In the genomic region with DNA sequence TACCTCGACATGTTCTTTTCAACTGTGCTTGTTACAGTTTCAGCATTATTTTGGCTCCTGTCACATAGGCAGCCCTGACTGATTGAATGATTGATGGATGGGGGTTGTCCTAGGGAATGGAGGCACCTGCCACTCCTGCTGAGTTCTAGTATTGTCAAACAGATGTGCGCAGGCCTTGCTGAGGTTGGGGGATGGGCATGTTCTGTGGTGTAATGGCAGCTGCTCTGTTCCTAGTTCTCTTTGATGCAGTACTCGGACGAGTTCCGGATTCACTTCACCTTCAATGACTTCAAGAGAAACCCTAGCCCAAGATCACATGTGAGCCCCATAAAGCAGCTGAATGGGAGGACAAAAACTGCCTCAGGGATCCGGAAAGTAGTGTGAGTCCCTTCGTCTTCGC, we compare ENCODE assay signal across 30 mouse cellular contexts. TPM values are rescaled to one million over a fixed set of nuclear protein-coding genes. Genes with fewer than 3 reads are reported as not detected.
DNase-seq lines count a peak whose midpoint lies in the region; TF ChIP-seq lines count a peak whose summit lies in the region.
"Had no signal": no experiment of that assay in that cellular context is flagged by ENCODE, and none has a peak within 500 bp of the region (broad histone marks: within the 10 kb centered on the region; RNA-seq: fewer than 3 reads in every experiment).

No protein-coding gene starts in this region.

- in situ Hi-C loops in CH12.LX (cut with MboI; ENCODE audit: low pct_ligation_motif_present, low pct_unique_long_range_greater_than_20kb, low sequenced_read_pairs) = no loop called here

- H3K9me3 ChIP-seq in CH12.LX (replicated peaks; ENCODE audit: low read length) = no peaks in the 10 kb centered on the region
- H3K9me3 ChIP-seq: embryonic facial prominence, embryonic 10.5 days; heart, embryonic 13.5 days; hindbrain, embryonic 15.5 days; intestine, embryonic 15.5 days; limb, embryonic 12.5 days; lung, embryonic 15.5 days had no signal

- dilution Hi-C loops in CH12.LX (cut with MboI; ENCODE audit: extremely low pct_ligation_motif_present, extremely low pct_unique_long_range_greater_than_20kb, low sequenced_read_pairs) = no loop called here

- no peak overlapping the region for H3K9ac ChIP-seq in CH12.LX (ENCODE audit: insufficient read depth, low read depth)
- H3K9ac ChIP-seq: heart, embryonic 13.5 days; hindbrain, embryonic 15.5 days; intestine, embryonic 15.5 days; limb, embryonic 12.5 days; liver, embryonic 14.5 days; lung, embryonic 15.5 days had no signal

- no peaks in the 10 kb centered on the region for H3K36me3 ChIP-seq in CH12.LX (replicated peaks in 1 of 2; ENCODE audit: control insufficient read depth in 1 of 2, insufficient read depth in 1 of 2, low read length in 1 of 2)
- H3K36me3 ChIP-seq: embryonic facial prominence, embryonic 10.5 days; heart, embryonic 13.5 days; hindbrain, embryonic 15.5 days; intestine, embryonic 15.5 days; limb, embryonic 12.5 days; lung, embryonic 15.5 days had no signal

- TF ChIP-seq CTCF in CH12.LX (conservative IDR thresholded peaks at IDR 0.05 in 1 of 2, IDR thresholded peaks at IDR 0.05 in 1 of 2; ENCODE audit: low read depth in 2 of 2, low read length in 2 of 2) = no peak

- no peak overlapping the region for H3K27ac ChIP-seq in CH12.LX (ENCODE audit: insufficient read depth, low read depth)
- H3K27ac ChIP-seq: embryonic facial prominence, embryonic 10.5 days; heart, embryonic 13.5 days; hindbrain, embryonic 15.5 days; intestine, embryonic 15.5 days; left cerebral cortex, adult 2 months; limb, embryonic 12.5 days; liver, embryonic 14.5 days; lung, embryonic 15.5 days had no signal

- no peak for TF ChIP-seq EP300 in CH12.LX (IDR thresholded peaks at IDR 0.05; ENCODE audit: low read length)

- DNase-seq in CH12.LX (ENCODE audit: extremely low read depth) = no peak
- DNase-seq in ES-CJ7 (ENCODE audit: low read depth, low spot score) = peak; percentile 89
- DNase-seq in naive thymus-derived CD4-positive, alpha-beta T cell, adult 2 months (ENCODE audit: low read depth) = peak; percentile 73
- peak; percentile 77 for DNase-seq in thymus, postnatal 25 days
- DNase-seq in urinary bladder, postnatal 36 days (ENCODE audit: low spot score in 2 of 2) = no peak
- no peak for DNase-seq in testis, postnatal 10 days (ENCODE audit: low spot score)
- no peak for DNase-seq in ovary, postnatal 36 days (ENCODE audit: low spot score)
- DNase-seq: cerebellum, adult 18-20 months; heart, postnatal 4 days; kidney, adult 9 months; kidney, postnatal 4 days; layer of hippocampus, adult 9-11 months; lung, postnatal 4 days; right cerebral cortex, postnatal 14 days had no signal

- no peak for TF ChIP-seq POLR2A in CH12.LX (IDR thresholded peaks at IDR 0.05; ENCODE audit: low read depth, low read length)

- H3K27me3 ChIP-seq in CH12.LX (replicated peaks) = peaks cover 5% of the 10 kb centered on the region
- H3K27me3 ChIP-seq: hindbrain, embryonic 15.5 days; intestine, embryonic 15.5 days; limb, embryonic 12.5 days; lung, embryonic 15.5 days; Patski had no signal

- H3K4me2 ChIP-seq in CH12.LX (ENCODE audit: insufficient read depth, low read depth, poor library complexity, severe bottlenecking) = no peak overlapping the region
- H3K4me2 ChIP-seq: heart, embryonic 13.5 days; hindbrain, embryonic 15.5 days; intestine, embryonic 15.5 days; limb, embryonic 12.5 days; lung, embryonic 15.5 days; midbrain, embryonic 11.5 days had no signal

- H3K4me1 ChIP-seq in CH12.LX (ENCODE audit: control insufficient read depth in 1 of 2, insufficient read depth in 2 of 2) = peaks cover 0 to 5% of the 10 kb centered on the region in 2 experiments; a peak in 2 of 4 replicates
- H3K4me1 ChIP-seq: embryonic facial prominence, embryonic 10.5 days; heart, embryonic 13.5 days; hindbrain, embryonic 15.5 days; intestine, embryonic 15.5 days; limb, embryonic 12.5 days; lung, embryonic 15.5 days had no signal

- no peak for TF ChIP-seq RAD21 in CH12.LX (IDR thresholded peaks at IDR 0.05; ENCODE audit: low read depth, low read length)

- no peaks in the 10 kb centered on the region for H3K79me2 ChIP-seq in CH12.LX (replicated peaks; ENCODE audit: control insufficient read depth, extremely low read depth, insufficient read depth, poor library complexity, severe bottlenecking)

- H3K4me3 ChIP-seq in CH12.LX (replicated peaks in 1 of 3; ENCODE audit: low read depth in 2 of 3, low read length in 2 of 3, poor library complexity in 1 of 3) = no peak overlapping the region
- H3K4me3 ChIP-seq: embryonic facial prominence, embryonic 10.5 days; heart, embryonic 13.5 days; hindbrain, embryonic 15.5 days; intestine, embryonic 15.5 days; left cerebral cortex, adult 2 months; limb, embryonic 12.5 days; lung, embryonic 15.5 days had no signal

TF ChIP-seq in CH12.LX, 34 proteins besides CTCF, POLR2A, EP300 and RAD21:
- TF ChIP-seq JUND (conservative IDR thresholded peaks at IDR 0.05; ENCODE audit: low read depth, low read length) (no peak), CHD2 (IDR thresholded peaks at IDR 0.05; ENCODE audit: low read length) (peak; percentile 57), IRF4 (IDR thresholded peaks at IDR 0.05; ENCODE audit: low read depth, low read length) (no peak), SIN3A (IDR thresholded peaks at IDR 0.05; ENCODE audit: low read length) (no peak), ZKSCAN1 (IDR thresholded peaks at IDR 0.05; ENCODE audit: borderline replicate concordance, low read depth, low read length) (no peak)

RNA-seq across cellular contexts. Expression of gene Gm49368, which starts 17.5 kb away (rescaled TPM):
- total RNA-seq in CH12.LX (2012; rRNA removed) (not detected in 2 replicates), CH12.LX (2014; rRNA removed) (not detected in 2 replicates)
- not detected in 2 replicates for polyA plus RNA-seq in CH12.LX (2012; ENCODE audit: insufficient read length, low read depth)
- total RNA-seq: adrenal gland, postnatal 4 days; gastrocnemius, adult 18-20 months; gastrocnemius, postnatal 4 days; heart, postnatal 4 days; left cerebral cortex, adult 2 months had no signal
- polyA plus RNA-seq: embryonic facial prominence, embryonic 10.5 days; forebrain, embryonic 11.5 days; heart, embryonic 13.5 days; hindbrain, embryonic 15.5 days; intestine, embryonic 15.5 days; limb, embryonic 12.5 days; lung, embryonic 15.5 days; midbrain, embryonic 11.5 days; neural tube, embryonic 14.5 days; Patski; stomach, embryonic 14.5 days had no signal

RNA-seq across cellular contexts. Expression of gene Itgam, which starts 17.6 kb away (rescaled TPM):
- total RNA-seq in CH12.LX (2012; rRNA removed) (0.13 TPM in 2 replicates), CH12.LX (2014; rRNA removed) (0.48 and 0.50 TPM in 2 replicates)
- polyA plus RNA-seq in CH12.LX (2012; ENCODE audit: insufficient read length, low read depth) = 1.1 TPM in 2 replicates
- polyA plus RNA-seq: Patski had no signal

RNA-seq across cellular contexts. Expression of gene Itgax, which starts 49.3 kb away (rescaled TPM):
- total RNA-seq in CH12.LX (2012; rRNA removed) (0.17 and 0.21 TPM in 2 replicates), CH12.LX (2014; rRNA removed) (0.26 and 0.51 TPM in 2 replicates)
- 0.93 and 0.99 TPM in 2 replicates for polyA plus RNA-seq in CH12.LX (2012; ENCODE audit: insufficient read length, low read depth)
- polyA plus RNA-seq: embryonic facial prominence, embryonic 10.5 days; forebrain, embryonic 11.5 days; hindbrain, embryonic 15.5 days; limb, embryonic 12.5 days; stomach, embryonic 14.5 days had no signal

Comparison
In these comparisons a context has a peak if more than half of its experiments do, and no peak if none do; other contexts are left out.
1. DNase-seq: peak in ES-CJ7 (single experiment), naive thymus-derived CD4-positive, alpha-beta T cell, adult 2 months (single experiment) and thymus, postnatal 25 days (single experiment); none in CH12.LX (single experiment), urinary bladder, postnatal 36 days (0 of 2), testis, postnatal 10 days (single experiment) and ovary, postnatal 36 days (single experiment).